Mouse (Mus musculus): Measurements from ENCODE around the gene Wbp2nl. TPM values are rescaled to one million over a fixed set of nuclear protein-coding genes. Genes with fewer than 3 reads are reported as not detected.

The Wbp2nl gene
- polyA plus RNA-seq, 1 experiment from 2014 or later = not detected

DNA sequence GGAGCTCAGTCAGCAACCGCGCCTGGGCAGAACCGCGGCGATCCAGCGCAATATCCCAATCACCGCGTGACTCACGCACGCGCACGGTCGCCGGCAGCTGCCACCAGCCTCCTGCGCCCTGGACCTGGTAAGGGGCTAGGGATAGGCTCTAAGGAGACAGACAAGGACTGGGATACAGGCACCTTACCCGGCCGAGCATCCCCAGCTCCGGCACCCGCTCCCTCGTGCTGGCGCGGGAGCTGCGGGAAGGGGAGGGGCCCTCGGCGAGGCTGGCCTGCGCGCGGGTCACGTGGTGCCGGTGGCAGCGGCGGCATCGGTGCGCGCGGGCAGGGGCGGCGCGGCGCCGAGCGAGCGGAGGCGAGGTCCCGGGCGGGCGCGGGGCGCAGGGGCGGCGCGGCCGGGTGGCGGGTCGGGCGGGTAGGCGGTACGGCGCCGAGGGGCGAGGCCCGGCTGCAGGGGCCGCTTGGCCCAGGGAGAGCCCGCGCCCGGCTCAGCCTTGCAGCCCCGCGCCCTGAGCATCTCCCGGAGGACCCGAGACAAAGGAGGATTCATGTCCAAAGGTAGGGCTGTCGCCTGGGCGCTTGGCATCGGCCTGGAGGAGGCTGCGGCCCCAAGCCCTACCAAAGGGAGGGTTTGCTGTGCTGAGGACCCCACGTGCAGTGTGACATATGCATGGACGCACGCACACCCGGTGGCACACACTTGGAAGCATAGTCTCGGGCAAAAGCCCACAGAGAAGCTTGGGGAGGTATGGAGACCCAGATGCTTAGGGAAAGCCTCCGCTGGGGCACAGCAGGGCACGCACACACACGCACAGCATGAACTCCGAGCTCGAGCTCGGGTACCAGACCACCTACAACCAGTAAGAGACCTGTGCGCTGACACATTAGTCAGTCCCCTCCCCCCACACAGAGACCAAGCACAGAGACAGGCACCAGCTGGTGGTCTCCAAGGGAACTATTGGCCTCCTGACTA, 23.5 kb upstream of the Wbp2nl start:
- Histone ChIP-seq H3K9me3 (replicated peaks) (no peaks in the 10 kb centered on the region), H3K27ac (peak overlapping the region; percentile 98), H3K4me3 (peak overlapping the region; percentile 81), H3K4me1 (peaks cover 52% of the 10 kb centered on the region), H3K9ac (peak overlapping the region; percentile 91), H3K36me3 (peaks cover 19% of the 10 kb centered on the region), H3K4me2 (replicated peaks) (peak overlapping the region; percentile 80), H3K27me3 (peaks cover 18% of the 10 kb centered on the region)
- under 1% methylated on average over 81 of the region's 86 CpGs for WGBS
- ATAC-seq (ENCODE audit: low FRiP score) = peak; percentile 84

DNA sequence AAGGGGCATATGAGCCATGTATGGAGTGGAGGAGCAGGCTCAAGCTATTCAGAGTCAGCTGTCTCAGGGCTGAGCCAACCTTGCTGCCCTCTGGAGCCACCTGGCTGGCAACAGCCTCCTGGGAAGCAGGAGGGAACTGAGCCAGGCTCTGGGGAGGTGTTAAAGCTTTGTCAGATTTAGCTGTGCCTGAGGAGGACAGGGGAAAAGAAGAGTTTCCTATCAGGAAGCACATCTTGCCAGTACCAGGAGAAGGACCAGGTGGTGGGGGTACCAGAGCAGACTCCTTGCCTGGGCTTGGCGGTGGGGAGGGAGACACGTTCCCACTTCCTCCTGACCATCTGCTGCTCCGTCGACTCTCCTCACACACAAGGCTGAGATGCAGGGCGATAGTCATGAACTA, 21.2 kb upstream of the Wbp2nl start:
- no peak overlapping the region for H3K9ac ChIP-seq
- H3K27ac ChIP-seq = no peak overlapping the region
- H3K9me3 ChIP-seq (replicated peaks) = no peaks in the 10 kb centered on the region
- peak overlapping the region; percentile 80 for H3K4me2 ChIP-seq (replicated peaks)
- ATAC-seq (ENCODE audit: low FRiP score) = no peak
- peak overlapping the region; percentile 81 for H3K4me3 ChIP-seq
- H3K4me1 ChIP-seq = peaks cover 34% of the 10 kb centered on the region
- WGBS = 73% methylated on average over 5 of the region's 5 CpGs
- peaks cover 39% of the 10 kb centered on the region for H3K36me3 ChIP-seq
- H3K27me3 ChIP-seq = peaks cover 10% of the 10 kb centered on the region

DNA sequence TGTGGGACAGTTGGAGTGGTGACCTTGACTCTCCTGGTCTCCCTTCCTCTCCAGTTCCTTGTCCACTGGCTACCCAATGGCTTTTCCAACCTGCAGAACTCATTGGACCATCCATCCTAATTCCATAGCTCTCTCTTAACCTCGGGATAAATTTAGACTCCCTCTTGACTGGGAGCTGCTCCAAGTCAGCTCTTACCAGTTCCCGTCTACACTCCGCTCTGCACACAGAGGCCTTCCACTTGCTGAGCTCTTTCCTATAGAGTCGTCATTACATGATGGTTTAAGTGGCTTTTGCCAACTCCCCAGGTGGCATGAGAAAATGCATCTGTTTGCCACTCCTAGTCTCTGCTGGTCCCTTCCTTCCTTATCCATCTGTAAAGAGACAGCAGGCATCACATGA, 18.1 kb upstream of the Wbp2nl start:
- H3K4me1 ChIP-seq = peaks cover 26% of the 10 kb centered on the region
- WGBS = 82% methylated on average over 4 of the region's 4 CpGs
- no peak overlapping the region for H3K4me3 ChIP-seq
- no peak overlapping the region for H3K4me2 ChIP-seq (replicated peaks)
- no peak for ATAC-seq (ENCODE audit: low FRiP score)
- no peaks in the 10 kb centered on the region for H3K9me3 ChIP-seq (replicated peaks)
- no peaks in the 10 kb centered on the region for H3K27me3 ChIP-seq
- no peak overlapping the region for H3K27ac ChIP-seq
- no peak overlapping the region for H3K9ac ChIP-seq
- peaks cover 69% of the 10 kb centered on the region for H3K36me3 ChIP-seq

- H3K4me3 ChIP-seq = no peak overlapping the region
- 65% methylated on average over 12 of the region's 12 CpGs for WGBS
- peak overlapping the region; percentile 17; the same call in 1 of the 2 replicates for H3K27ac ChIP-seq
- no peaks in the 10 kb centered on the region for H3K27me3 ChIP-seq
- H3K9me3 ChIP-seq (replicated peaks) = no peaks in the 10 kb centered on the region
- ATAC-seq (ENCODE audit: low FRiP score) = no peak
- H3K9ac ChIP-seq = no peak overlapping the region
- no peaks in the 10 kb centered on the region for H3K4me1 ChIP-seq
- H3K36me3 ChIP-seq = peaks cover 95% of the 10 kb centered on the region
- H3K4me2 ChIP-seq (replicated peaks) = no peak overlapping the region
These were observed 12.6 kb upstream of the Wbp2nl start for GRCm38 (mm10) chr15:82286157-82286556.

GRCm38 (mm10) chr15:82290252-82290651, 8.5 kb upstream of the Wbp2nl start:
- H3K36me3 ChIP-seq = peaks cover 66% of the 10 kb centered on the region
- no peak overlapping the region for H3K4me2 ChIP-seq (replicated peaks)
- no peaks in the 10 kb centered on the region for H3K27me3 ChIP-seq
- H3K4me1 ChIP-seq = peaks cover 22% of the 10 kb centered on the region
- no peak overlapping the region for H3K27ac ChIP-seq
- ATAC-seq (ENCODE audit: low FRiP score) = no peak
- no peak overlapping the region for H3K9ac ChIP-seq
- H3K4me3 ChIP-seq = no peak overlapping the region
- no peaks in the 10 kb centered on the region for H3K9me3 ChIP-seq (replicated peaks)
- 88% methylated on average over 7 of the region's 7 CpGs for WGBS

GRCm38 (mm10) chr15:82292851-82293250, 5.9 kb upstream of the Wbp2nl start:
- Histone ChIP-seq H3K36me3 (peaks cover 41% of the 10 kb centered on the region), H3K27me3 (no peaks in the 10 kb centered on the region), H3K9me3 (replicated peaks) (no peaks in the 10 kb centered on the region), H3K4me1 (peaks cover 22% of the 10 kb centered on the region), H3K4me3 (no peak overlapping the region), H3K9ac (0 out of 2 replicates have a peak overlapping the region, but pooled peaks have one; percentile 27), H3K4me2 (replicated peaks) (peak overlapping the region; percentile 27; the same call in 1 of the 2 replicates), H3K27ac (peak overlapping the region; percentile 69)
- no peak; the same call in 1 of the 2 replicates for ATAC-seq (ENCODE audit: low FRiP score)
- WGBS = 18% methylated on average over 5 of the region's 5 CpGs

DNA sequence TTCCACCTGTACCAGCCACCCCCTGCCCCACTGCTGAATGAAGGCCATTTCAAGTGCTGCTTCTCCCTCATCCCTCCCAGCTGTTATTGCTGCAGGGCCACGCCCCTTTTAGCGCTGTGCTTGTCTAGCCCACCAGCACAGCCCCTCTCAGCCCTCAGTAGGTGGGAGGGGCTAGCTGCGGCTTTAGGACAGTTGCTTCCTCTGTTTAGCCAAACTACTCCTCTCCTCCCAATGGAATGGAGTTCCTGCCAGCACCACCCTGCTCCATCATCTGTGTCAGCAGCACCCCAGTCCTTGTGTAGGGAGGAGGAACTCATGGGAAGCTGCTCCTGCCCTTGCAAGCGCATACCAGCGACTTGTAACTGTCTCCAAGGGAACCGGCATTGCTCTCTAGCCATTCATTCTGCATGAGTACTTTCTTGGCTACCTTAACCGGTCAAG, 5.5 kb upstream of the Wbp2nl start:
- H3K4me2 ChIP-seq (replicated peaks) = peak overlapping the region; percentile 27; the same call in 1 of the 2 replicates
- no peaks in the 10 kb centered on the region for H3K27me3 ChIP-seq
- peak; percentile 90 for ATAC-seq (ENCODE audit: low FRiP score)
- H3K9ac ChIP-seq = 0 out of 2 replicates have a peak overlapping the region, but pooled peaks have one; percentile 27
- peak overlapping the region; percentile 69 for H3K27ac ChIP-seq
- no peak overlapping the region for H3K4me3 ChIP-seq
- H3K4me1 ChIP-seq = peaks cover 22% of the 10 kb centered on the region
- H3K36me3 ChIP-seq = peaks cover 36% of the 10 kb centered on the region
- WGBS = 4% methylated on average over 7 of the region's 7 CpGs
- no peaks in the 10 kb centered on the region for H3K9me3 ChIP-seq (replicated peaks)

- Histone ChIP-seq H3K9ac (no peak overlapping the region), H3K27me3 (peaks cover 4% of the 10 kb centered on the region; the same call in 1 of the 2 replicates), H3K27ac (peak overlapping the region; percentile 46; the same call in 1 of the 2 replicates), H3K4me2 (replicated peaks) (no peak overlapping the region), H3K4me1 (peaks cover 22% of the 10 kb centered on the region), H3K9me3 (replicated peaks) (no peaks in the 10 kb centered on the region), H3K4me3 (no peak overlapping the region), H3K36me3 (peaks cover 29% of the 10 kb centered on the region)
- 45% methylated on average over 8 of the region's 8 CpGs for WGBS
- ATAC-seq (ENCODE audit: low FRiP score) = 0 out of 2 replicates have a peak, but pooled peaks have one; percentile 26
These were observed 4.7 kb upstream of the Wbp2nl start for GRCm38 (mm10) chr15:82294059-82294458.

DNA sequence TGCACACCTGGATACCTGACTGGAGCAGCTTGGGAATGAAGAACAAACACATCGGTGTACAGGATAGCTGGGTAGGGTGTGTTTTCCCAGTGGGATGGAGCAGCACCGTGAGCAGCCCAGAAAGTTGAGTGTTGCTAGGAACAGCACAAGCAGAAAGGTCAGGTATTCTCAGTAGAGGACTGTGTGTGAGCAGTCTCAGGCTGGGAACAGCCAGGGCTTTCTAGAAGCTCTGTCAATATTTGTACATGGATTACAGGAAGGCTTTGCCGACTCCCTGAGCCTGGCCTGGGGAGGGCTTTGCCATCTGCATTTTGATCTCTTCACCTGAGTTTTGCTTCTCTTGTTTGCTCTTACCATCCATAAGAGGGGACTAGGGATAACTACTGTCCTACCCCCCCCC, 8.4 kb downstream of the Wbp2nl start:
- Histone ChIP-seq H3K4me1 (no peaks in the 10 kb centered on the region), H3K27me3 (no peaks in the 10 kb centered on the region), H3K36me3 (no peaks in the 10 kb centered on the region), H3K27ac (no peak overlapping the region), H3K4me3 (no peak overlapping the region), H3K9ac (no peak overlapping the region), H3K4me2 (replicated peaks) (no peak overlapping the region), H3K9me3 (replicated peaks) (no peaks in the 10 kb centered on the region)
- 76% methylated on average over 3 of the region's 3 CpGs for WGBS
- ATAC-seq (ENCODE audit: low FRiP score) = no peak

- 83% methylated on average over 3 of the region's 3 CpGs for WGBS
- no peak for ATAC-seq (ENCODE audit: low FRiP score)
- no peak overlapping the region for H3K4me3 ChIP-seq
These were observed 9.7 kb downstream of the Wbp2nl start for GRCm38 (mm10) chr15:82308416-82308815.

GRCm38 (mm10) chr15:82317839-82318238, 19.1 kb downstream of the Wbp2nl start:
- no peak overlapping the region for H3K4me3 ChIP-seq
- H3K4me1 ChIP-seq = no peaks in the 10 kb centered on the region
- no peak overlapping the region for H3K9ac ChIP-seq
- no peaks in the 10 kb centered on the region for H3K9me3 ChIP-seq (replicated peaks)
- H3K27ac ChIP-seq = no peak overlapping the region
- no peak for ATAC-seq (ENCODE audit: low FRiP score)
- no peak overlapping the region for H3K4me2 ChIP-seq (replicated peaks)
- 86% methylated on average over 6 of the region's 6 CpGs for WGBS
- no peaks in the 10 kb centered on the region for H3K36me3 ChIP-seq
- H3K27me3 ChIP-seq = no peaks in the 10 kb centered on the region

More at GRCm38 (mm10) chr15:82308416-82308815, 9.7 kb downstream of the Wbp2nl start:
- Histone ChIP-seq H3K4me1 (no peaks in the 10 kb centered on the region), H3K36me3 (no peaks in the 10 kb centered on the region), H3K27ac (no peak overlapping the region), H3K9me3 (replicated peaks) (no peaks in the 10 kb centered on the region), H3K9ac (no peak overlapping the region), H3K4me2 (replicated peaks) (no peak overlapping the region), H3K27me3 (no peaks in the 10 kb centered on the region)

DNA sequence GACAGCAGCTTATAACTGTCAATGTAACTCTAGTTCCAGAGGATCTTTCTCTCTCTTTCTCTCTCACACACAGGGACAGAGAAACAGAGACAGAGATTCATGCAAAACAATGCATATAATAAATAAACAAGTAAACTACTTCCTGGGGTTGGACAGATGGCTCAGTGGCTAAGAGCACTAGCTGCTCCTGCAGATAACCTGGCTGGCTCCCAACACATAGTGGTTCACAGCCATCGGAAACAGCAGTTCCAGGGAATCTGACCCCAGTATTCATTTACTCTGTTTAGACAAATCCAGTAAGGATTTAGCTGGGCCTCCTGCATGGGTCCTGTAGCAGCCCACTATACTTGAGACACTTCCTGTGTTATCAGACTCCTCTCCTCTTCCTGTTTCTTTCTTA, 20.9 kb downstream of the Wbp2nl start:
- H3K27me3 ChIP-seq = no peaks in the 10 kb centered on the region
- 0 out of 2 replicates have a peak, but pooled peaks cover 2% of the 10 kb centered on the region for H3K4me1 ChIP-seq
- no peak for ATAC-seq (ENCODE audit: low FRiP score)
- H3K4me3 ChIP-seq = no peak overlapping the region
- H3K36me3 ChIP-seq = no peaks in the 10 kb centered on the region
- no peaks in the 10 kb centered on the region for H3K9me3 ChIP-seq (replicated peaks)
- H3K27ac ChIP-seq = no peak overlapping the region
- no peak overlapping the region for H3K9ac ChIP-seq
- no peak overlapping the region for H3K4me2 ChIP-seq (replicated peaks)
- 84% methylated on average over 1 of the region's 1 CpGs for WGBS

All from hindbrain, embryonic 12.5 days (tissue).